Mouse (Mus musculus) limb, embryonic 10.5 days (tissue): Measurements from ENCODE around the gene Mast2. TPM values are rescaled to one million over a fixed set of nuclear protein-coding genes. Genes with fewer than 3 reads are reported as not detected.

Experiments used
- DNase-seq: peaks from one replicate; pipeline ENCODE4 v3.0.0-alpha.2; 2017; ENCODE audit warnings: low spot score
- H3K27ac ChIP-seq: fragments of 300-500 bp; sonication (generic); 2 replicates; pipeline ENCODE4 v1.5.1; 2016; ENCODE audit warnings: mild to moderate bottlenecking
- H3K27me3 ChIP-seq: fragments of 300-500 bp; sonication (generic); 2 replicates; pipeline ENCODE4 v1.6.1; 2016; ENCODE audit warnings: low read depth, mild to moderate bottlenecking; ENCODE audit not compliant: poor library complexity, severe bottlenecking
- H3K36me3 ChIP-seq: fragments of 300-500 bp; sonication (generic); 2 replicates; pipeline ENCODE4 v1.6.1; 2016; ENCODE audit warnings: mild to moderate bottlenecking, moderate library complexity
- H3K4me1 ChIP-seq: fragments of 300-500 bp; sonication (generic); 2 replicates; pipeline ENCODE4 v1.6.1; 2016
- H3K4me3 ChIP-seq: fragments of 300-500 bp; sonication (generic); 2 replicates; pipeline ENCODE4 v1.5.1; 2016; ENCODE audit warnings: mild to moderate bottlenecking, moderate library complexity
- H3K9me3 ChIP-seq: fragments of 300-500 bp; sonication (generic); replicated peaks from 2 replicates; pipeline ENCODE4 v1.6.1; 2016; ENCODE audit warnings: mild to moderate bottlenecking
- WGBS: fragments of 180-500 bp; shearing (Covaris S2); methylation state at CpG from one replicate; pipeline ENCODE4 v1.1.7; 2016; 5-methylcytosine and 5-hydroxymethylcytosine counted together
- polyA plus RNA-seq: library from polyadenylated mRNA; unstranded; fragments of >200 nt; fragmentation: Nextera tagmentation; extraction: Ambion mirVana; gene quantifications from 2 replicates; pipeline ENCODE4 v1.2.1, GENCODE M21; 2016

The Mast2 gene
- polyA plus RNA-seq, 1 experiment from 2014 or later: 19.2 TPM

DNA sequence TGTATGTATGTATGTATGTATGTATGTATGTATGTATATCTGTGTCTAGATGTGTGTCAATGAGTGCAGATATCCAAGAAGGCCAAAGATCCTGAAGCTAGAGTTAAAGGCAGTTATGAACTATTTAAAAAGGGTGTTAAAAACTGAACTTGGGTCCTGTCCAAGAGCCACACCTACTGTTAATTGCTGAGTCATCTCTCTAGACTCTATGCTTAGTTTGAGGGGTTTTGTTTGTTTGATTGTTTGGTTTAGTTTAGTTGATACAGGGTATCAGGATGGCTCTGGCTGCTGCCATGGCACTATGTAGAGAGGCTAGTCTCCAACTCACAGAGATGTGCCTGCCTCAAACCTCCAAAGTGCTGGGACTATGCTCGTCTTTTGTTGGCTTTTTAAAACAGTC is 61.3 kb downstream of the Mast2 start:
- DNase-seq: no peak
- H3K9me3 ChIP-seq: no peaks in the 10 kb centered on the region
- no peak overlapping the region for H3K4me3 ChIP-seq
- no peaks in the 10 kb centered on the region for H3K27me3 ChIP-seq
- WGBS: 93% methylated on average over 1 of the region's 1 CpGs
- H3K4me1 ChIP-seq: peaks cover 4% of the 10 kb centered on the region
- no peak overlapping the region for H3K27ac ChIP-seq
- H3K36me3 ChIP-seq: no peaks in the 10 kb centered on the region

DNA sequence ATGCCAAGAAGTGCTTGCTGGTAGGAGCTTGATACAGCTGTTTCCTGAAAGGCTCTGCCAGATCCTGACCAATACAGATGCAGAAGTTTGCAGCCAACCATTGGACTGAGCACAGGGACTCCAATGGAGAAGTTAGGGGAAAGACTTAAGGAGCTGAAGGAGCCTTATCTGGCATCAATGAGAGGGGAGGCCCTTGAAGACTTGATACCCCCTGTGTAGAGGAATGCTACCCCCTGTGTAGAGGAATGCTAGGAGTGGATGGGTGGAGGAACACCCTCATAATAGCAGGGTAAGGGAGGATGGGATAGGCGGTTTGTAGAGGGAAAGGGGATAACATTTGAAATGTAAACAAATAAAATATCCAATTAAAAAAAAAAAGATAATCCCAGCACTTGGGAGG is 65.9 kb downstream of the Mast2 start:
- H3K9me3 ChIP-seq: no peaks in the 10 kb centered on the region
- no peaks in the 10 kb centered on the region for H3K36me3 ChIP-seq
- H3K4me3 ChIP-seq: no peak overlapping the region
- H3K4me1 ChIP-seq: no peaks in the 10 kb centered on the region
- H3K27ac ChIP-seq: no peak overlapping the region
- no peaks in the 10 kb centered on the region for H3K27me3 ChIP-seq
- WGBS: 48% methylated on average over 1 of the region's 1 CpGs
- no peak for DNase-seq

DNA sequence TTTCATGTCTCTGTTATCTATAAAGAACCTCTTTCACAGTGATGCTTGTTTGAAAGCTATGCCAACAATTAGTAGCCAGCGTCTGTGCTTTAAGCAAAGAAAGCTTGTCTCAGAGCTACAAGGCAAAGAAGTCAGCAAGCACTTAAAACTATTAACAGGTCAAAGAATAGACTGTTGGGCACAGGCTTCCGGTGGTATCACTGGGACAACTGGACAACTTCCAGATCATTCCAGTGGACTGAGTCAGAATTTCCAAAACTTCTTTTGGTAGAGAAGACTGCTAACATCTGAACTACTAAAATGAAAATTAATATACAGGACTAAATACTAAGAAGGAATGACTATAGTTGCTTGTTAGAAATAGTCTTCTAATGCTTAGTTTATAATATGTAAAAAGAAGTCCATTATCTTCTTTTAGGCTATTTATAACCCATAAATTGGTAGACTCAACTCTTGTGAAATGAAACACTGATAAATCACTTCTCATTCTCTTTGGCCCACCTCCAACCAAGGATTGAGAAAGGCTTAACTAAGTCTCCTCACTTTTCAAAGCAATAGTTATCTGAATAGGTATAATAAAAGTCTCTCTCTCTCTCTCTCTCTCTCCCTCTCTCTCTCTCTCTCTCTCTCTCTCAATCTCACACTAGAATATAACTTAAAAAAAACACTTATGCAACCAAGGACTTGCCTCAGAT is 85.9 kb downstream of the Mast2 start:
- no peak for DNase-seq
- WGBS: 87% methylated on average over 2 of the region's 2 CpGs
- H3K4me1 ChIP-seq: no peaks in the 10 kb centered on the region
- no peaks in the 10 kb centered on the region for H3K9me3 ChIP-seq
- no peaks in the 10 kb centered on the region for H3K27me3 ChIP-seq
- no peak overlapping the region for H3K4me3 ChIP-seq
- H3K27ac ChIP-seq: no peak overlapping the region
- no peaks in the 10 kb centered on the region; the same call in 1 of the 2 replicates for H3K36me3 ChIP-seq

DNA sequence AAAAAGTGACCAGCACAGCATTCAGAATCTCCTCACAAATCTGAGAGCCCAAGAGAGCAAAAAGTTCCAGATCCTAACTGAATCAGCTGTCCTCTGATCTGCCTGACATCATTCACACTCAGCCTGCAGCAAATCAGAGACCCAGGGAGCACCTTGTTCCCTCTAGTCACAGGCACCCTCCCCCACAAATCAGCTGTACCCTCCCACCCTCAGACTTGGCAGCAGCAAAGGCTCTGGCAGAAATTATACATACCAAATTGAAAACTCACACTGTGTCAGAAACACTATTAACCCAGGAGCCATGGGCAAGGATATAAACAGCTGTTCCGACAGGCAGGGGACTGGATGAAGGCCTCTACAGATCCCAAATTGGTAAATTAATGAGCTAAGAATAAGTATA is 92.3 kb downstream of the Mast2 start:
- DNase-seq: no peak
- no peak overlapping the region for H3K27ac ChIP-seq
- no peaks in the 10 kb centered on the region for H3K27me3 ChIP-seq
- no peaks in the 10 kb centered on the region for H3K36me3 ChIP-seq
- H3K4me1 ChIP-seq: no peaks in the 10 kb centered on the region
- H3K4me3 ChIP-seq: no peak overlapping the region
- H3K9me3 ChIP-seq: no peaks in the 10 kb centered on the region
- 83% methylated on average over 1 of the region's 1 CpGs for WGBS

DNA sequence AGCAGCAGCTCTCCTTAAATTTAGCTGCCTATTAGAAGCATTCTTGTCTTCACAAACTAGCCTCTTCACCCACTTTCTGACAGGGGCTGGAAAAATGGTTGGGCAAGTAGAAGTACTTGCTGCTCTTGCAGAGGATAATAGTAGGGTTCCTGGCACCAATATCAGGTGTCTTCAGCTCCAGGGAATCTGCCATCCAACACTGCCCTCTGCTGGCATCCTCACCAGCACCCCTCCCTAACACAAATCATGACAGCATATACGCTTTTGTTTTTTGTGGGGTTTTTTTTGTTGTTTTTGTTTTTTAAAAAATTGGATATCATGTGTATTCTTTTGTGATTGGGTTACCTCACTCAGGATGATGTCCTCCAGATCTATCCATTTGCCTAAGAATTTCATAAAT is 105.9 kb downstream of the Mast2 start:
- DNase-seq: no peak
- Histone ChIP-seq H3K27me3 (no peaks in the 10 kb centered on the region), H3K9me3 (no peaks in the 10 kb centered on the region), H3K4me3 (no peak overlapping the region), H3K4me1 (no peaks in the 10 kb centered on the region), H3K27ac (no peak overlapping the region), H3K36me3 (0 out of 2 replicates have a peak, but pooled peaks cover 2% of the 10 kb centered on the region)
- WGBS: 95% methylated on average over 1 of the region's 1 CpGs

DNA sequence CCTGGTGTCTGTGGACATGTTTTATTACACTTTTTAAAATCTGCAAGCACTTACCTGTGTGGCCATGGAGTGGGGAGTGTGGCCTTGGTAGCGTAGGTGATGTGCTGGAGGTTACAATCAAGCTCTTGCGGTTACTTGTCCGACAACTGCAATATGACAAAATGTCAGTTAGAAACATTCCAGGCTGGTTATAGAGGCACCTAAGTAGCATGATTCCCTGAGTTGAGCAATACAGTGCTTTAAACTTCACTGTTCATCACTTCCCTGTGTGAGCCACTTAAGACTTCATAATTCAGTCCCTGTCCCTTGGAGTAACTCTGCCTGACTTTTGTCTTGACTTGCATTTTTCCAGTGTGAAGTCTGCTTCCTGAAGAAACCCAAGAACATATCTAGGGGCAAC is 111.1 kb downstream of the Mast2 start:
- no peaks in the 10 kb centered on the region for H3K4me1 ChIP-seq
- no peaks in the 10 kb centered on the region for H3K27me3 ChIP-seq
- no peak overlapping the region for H3K27ac ChIP-seq
- peaks cover 8% of the 10 kb centered on the region for H3K36me3 ChIP-seq
- DNase-seq: no peak
- H3K4me3 ChIP-seq: no peak overlapping the region
- WGBS: 96% methylated on average over 3 of the region's 3 CpGs
- H3K9me3 ChIP-seq: no peaks in the 10 kb centered on the region

DNA sequence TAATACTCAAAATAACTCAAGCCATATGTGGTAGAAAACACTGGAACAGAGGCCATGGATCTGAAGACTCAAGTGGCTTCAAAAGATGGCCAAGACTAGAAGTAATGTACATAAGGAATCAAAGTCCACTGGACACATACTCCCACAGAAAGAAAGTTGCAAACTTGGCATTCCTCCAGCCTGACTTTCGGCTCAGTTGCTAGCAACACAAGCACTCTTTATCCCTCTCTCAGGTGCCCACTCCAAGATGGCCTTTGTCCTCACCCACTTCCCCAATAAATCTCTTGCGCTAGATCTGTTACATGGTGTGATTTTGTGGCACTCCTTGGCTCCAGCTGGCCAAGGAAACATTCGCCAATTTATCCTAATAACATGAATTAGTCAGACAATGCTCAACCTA is 111.5 kb downstream of the Mast2 start:
- Histone ChIP-seq H3K27me3 (no peaks in the 10 kb centered on the region), H3K9me3 (no peaks in the 10 kb centered on the region), H3K27ac (no peak overlapping the region), H3K4me1 (no peaks in the 10 kb centered on the region), H3K4me3 (no peak overlapping the region), H3K36me3 (peaks cover 8% of the 10 kb centered on the region)
- 94% methylated on average over 3 of the region's 3 CpGs for WGBS
- no peak for DNase-seq

DNA sequence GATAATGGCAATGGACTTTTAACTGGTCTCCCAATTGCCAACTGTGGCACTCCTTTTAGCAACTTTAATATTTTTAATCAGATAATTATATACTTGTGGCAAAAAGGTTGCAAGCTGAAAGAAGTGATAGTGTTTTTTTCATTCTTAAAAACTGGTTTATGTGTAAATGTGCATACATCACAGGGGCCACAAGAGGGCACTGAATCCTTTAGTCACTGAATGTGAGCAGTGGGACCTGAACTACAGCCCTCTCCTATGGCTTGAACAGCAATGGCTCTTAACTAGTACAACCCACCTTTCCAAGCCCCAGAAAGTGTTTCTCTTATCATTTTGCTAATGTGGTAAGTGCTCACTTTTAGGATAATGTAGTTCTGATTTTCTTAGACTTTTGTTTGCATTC is 121.9 kb downstream of the Mast2 start:
- DNase-seq: peak; percentile 45
- Histone ChIP-seq H3K27ac (no peak overlapping the region), H3K27me3 (no peaks in the 10 kb centered on the region), H3K4me1 (no peaks in the 10 kb centered on the region), H3K36me3 (no peaks in the 10 kb centered on the region), H3K4me3 (no peak overlapping the region), H3K9me3 (no peaks in the 10 kb centered on the region)

DNA sequence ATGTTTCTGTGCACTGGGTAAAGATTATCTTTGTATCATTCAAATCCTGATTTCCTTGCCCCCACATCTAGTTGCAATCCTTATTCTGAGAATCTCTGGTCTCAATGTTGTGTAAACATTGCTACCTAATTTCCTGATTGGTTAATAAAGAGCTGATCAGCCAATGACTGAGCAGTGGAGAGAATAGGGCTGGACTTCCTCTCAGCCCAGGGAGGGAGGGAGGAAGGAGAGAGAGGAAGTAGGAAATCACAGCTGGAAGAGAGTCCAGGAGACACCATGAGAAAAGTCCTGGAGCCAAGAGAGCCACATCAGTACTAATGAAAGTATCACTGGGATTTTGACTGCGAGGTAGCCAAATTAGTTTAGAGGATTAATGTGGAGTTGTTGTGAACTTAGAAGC is 127.7 kb downstream of the Mast2 start:
- Histone ChIP-seq H3K4me3 (no peak overlapping the region), H3K9me3 (no peaks in the 10 kb centered on the region), H3K27me3 (no peaks in the 10 kb centered on the region), H3K36me3 (peaks cover 8% of the 10 kb centered on the region; the same call in 1 of the 2 replicates), H3K4me1 (no peaks in the 10 kb centered on the region), H3K27ac (no peak overlapping the region)
- no peak for DNase-seq
- 79% methylated on average over 1 of the region's 1 CpGs for WGBS

DNA sequence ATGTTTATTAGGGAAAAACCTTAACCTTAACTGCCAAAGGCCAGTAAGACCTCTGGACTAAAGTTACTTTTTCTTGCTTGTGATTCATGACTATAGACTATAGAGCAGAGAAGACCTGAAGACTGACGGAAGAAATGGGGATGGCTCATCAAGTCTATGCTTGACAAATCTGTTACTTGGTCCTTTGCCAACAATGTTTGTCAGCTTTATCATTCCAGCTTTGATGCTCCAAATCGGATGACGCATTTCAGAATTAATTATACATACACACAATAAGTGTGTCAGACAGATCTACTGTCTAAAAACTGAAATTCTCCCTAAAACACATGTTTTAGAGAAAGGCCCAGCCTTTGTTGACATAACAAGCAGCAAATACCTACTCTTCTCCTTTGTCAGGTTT is 134.7 kb downstream of the Mast2 start:
- H3K27me3 ChIP-seq: no peaks in the 10 kb centered on the region
- H3K27ac ChIP-seq: no peak overlapping the region
- no peak overlapping the region for H3K4me3 ChIP-seq
- H3K4me1 ChIP-seq: no peaks in the 10 kb centered on the region
- peaks cover 64% of the 10 kb centered on the region for H3K36me3 ChIP-seq
- H3K9me3 ChIP-seq: no peaks in the 10 kb centered on the region
- DNase-seq: no peak
- WGBS: 95% methylated on average over 3 of the region's 3 CpGs

DNA sequence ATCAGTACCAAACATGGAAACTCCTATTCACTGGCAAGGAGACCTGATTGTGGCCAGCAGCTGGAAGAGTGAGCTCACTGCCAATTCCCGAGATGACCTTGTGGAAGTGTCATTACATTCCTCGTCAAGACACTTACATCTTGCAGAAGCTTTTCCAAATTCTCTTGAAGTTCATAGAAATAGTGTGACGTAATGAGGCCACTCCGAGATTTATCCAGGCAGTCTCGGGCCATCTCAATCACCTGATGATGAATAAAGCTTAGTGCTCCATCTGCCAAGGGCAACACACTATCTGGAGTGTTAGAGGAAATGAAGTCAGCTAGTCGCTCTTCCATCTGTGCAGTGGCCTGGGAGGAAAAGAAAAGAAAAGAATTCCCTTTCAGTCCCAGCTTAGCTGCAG is 141.9 kb downstream of the Mast2 start:
- H3K4me1 ChIP-seq: no peaks in the 10 kb centered on the region
- H3K27me3 ChIP-seq: no peaks in the 10 kb centered on the region
- WGBS: 91% methylated on average over 6 of the region's 6 CpGs
- no peak overlapping the region for H3K4me3 ChIP-seq
- H3K36me3 ChIP-seq: peaks cover 95% of the 10 kb centered on the region
- H3K9me3 ChIP-seq: no peaks in the 10 kb centered on the region
- DNase-seq: no peak
- no peak overlapping the region for H3K27ac ChIP-seq

DNA sequence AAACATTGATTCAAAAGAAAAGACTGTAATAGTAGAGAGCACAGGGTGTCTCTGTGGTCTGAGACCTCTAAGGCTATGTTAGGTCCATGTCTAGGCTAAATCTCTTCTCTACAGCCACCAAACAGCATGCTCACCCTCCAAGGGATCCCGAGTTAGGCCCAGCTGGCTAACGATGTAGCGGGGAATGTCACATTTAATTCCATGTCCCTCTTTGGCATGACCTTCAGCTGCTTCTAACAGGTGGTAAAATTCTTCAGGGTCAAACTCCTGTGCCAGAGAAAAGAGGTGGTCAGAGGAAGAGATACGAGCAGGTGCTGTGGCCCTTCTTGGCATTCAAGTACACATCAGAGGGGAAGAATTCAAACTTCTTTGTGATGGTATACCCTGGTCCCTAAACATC is 146.4 kb downstream of the Mast2 start:
- Histone ChIP-seq H3K4me3 (no peak overlapping the region), H3K27ac (no peak overlapping the region), H3K4me1 (no peaks in the 10 kb centered on the region), H3K27me3 (no peaks in the 10 kb centered on the region), H3K36me3 (peaks cover 99% of the 10 kb centered on the region), H3K9me3 (no peaks in the 10 kb centered on the region)
- no peak for DNase-seq
- WGBS: 89% methylated on average over 4 of the region's 4 CpGs

DNA sequence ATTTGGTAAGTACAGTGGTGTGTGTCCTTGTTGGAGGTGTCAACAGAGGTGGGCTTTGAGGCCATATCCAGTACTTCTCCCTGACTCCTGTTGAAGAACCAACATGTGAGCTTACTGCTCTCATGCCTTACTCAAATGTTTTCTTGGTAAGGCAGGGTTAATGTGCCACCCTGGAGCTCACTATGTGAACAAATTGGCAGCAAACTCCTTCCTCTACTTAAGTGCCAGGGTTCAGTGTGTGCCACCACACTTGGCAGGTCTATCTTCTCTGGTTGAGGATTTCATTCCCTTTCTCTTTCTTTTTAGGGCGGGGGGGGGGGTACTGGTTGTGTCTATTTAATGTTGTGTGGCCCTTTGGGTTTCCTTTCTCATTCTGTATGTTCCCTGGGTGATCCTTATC is 159.4 kb downstream of the Mast2 start:
- Histone ChIP-seq H3K36me3 (peaks cover 72% of the 10 kb centered on the region), H3K9me3 (no peaks in the 10 kb centered on the region), H3K27ac (no peak overlapping the region), H3K4me3 (no peak overlapping the region), H3K4me1 (no peaks in the 10 kb centered on the region), H3K27me3 (no peaks in the 10 kb centered on the region)
- 26% methylated on average over 1 of the region's 1 CpGs for whole genome bisulfite sequencing
- DNase-seq: no peak

DNA sequence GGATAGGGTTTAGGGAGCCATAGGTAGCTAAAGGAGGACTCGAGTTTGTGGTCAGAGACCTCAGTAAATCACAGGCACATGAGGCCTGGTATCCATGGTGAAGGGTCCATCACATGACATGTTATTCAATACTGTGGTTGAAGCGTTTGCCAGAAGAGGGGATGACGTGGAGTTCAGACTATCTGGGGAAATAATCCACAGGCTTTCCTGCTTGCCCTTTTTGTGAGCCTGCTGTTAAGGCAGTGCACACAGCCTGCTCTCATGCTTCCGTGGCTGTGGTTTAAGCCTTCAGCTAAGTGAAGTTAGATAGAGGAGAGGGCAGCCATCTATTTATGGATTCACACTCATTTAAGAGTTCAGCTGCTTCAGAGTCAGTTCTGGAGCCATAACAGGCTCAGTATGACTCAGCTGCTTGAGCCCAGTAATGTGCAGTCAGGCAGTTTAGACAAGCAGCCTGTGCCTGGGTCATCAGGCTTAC is 163.1 kb downstream of the Mast2 start:
- Histone ChIP-seq H3K4me3 (no peak overlapping the region), H3K27me3 (no peaks in the 10 kb centered on the region), H3K9me3 (no peaks in the 10 kb centered on the region), H3K27ac (no peak overlapping the region), H3K36me3 (peaks cover 67% of the 10 kb centered on the region), H3K4me1 (no peaks in the 10 kb centered on the region)
- 78% methylated on average over 4 of the region's 4 CpGs for WGBS
- DNase-seq: no peak
